Mouse (Mus musculus) frontal cortex, postnatal 14 days (tissue): Measurements from ENCODE around the gene Bex6.

ENCODE experiments used
- DNase-seq, 2 experiments: peaks; one replicate each; pipeline ENCODE4 v3.0.0; 2022; ENCODE audit warnings: low spot score in 2 of 2

The Bex6 gene

DNA sequence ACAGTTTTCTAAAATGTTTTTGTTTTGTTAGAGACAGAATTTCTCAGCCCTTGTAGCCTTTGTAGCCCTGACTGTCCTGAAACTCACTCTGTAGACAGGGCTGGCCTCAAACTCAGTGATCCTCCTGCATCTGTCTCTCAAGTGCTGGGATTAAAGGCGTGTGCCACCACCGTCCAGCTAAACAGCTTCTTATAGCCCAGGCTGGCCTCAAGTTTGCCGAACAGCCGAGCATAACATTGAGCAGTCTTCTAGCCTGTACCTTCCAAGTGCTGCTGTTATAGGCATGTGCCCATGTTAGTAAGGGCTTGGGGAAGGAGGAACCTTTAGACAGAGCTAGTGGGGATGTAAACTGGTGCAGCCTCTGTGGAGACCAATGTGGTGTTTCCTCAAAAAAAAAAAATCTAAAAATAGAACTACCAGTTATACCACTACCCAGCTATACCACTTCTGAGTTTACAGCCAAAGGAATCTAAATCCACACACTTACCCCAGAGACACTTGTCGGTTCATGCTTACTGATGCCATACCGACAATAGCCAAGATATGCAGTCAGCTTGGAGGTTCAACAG is at the start of gene Bex6:
Gene Bex6 (plus strand): TSS at position 491 of the 569 bp plus-strand sequence.
- DNase-seq = no peak

DNA sequence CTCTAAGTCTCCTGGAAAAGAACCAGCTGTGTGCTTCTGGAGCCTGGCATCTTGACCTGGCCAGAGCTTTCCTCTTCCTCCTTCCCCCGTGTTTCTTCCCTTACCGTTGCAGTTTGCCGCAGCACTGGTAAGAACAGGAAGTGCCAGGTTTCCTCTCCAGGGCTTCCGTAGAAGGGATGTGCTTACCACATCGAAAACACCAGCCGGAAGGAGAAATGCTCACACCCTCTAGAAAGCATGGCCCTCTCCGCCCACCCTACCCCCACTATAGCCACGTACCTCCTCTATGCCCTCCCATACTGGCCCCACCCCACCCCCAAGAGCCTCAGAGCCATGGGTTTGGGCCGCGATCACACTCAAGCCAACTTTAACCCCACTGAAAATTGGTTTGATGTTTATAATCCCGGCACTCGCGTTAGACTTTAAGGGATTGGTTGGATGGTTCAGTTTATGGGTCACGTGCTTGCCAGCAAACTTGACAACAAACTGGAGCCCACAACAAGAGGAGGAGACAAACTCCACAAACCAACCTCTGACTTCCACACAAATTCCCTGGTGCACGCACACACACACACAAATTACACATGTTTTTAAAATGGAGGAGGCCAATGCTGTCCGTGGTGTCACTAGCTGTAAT is 49.3 kb upstream of the Bex6 start:
- DNase-seq = no peak

DNA sequence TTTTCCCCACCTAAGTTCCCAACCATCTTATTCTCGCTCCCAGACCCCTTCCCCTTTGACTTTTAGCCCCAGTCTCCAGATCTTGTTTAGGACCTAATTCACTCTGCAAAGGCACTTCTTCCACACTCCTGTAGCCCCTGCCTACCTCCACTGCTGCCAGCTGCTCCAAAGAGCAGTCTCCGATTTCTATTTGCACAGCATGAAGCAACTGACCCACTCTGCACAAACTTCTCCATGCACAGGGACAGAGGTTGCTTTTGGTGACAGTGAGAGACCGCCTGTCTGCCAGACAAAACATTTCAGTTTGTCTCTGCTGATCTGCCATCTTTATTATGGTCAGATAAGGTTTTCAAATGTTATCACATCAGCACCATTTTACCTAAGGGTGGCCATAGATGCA is 46.5 kb upstream of the Bex6 start:
- DNase-seq = no peak

DNA sequence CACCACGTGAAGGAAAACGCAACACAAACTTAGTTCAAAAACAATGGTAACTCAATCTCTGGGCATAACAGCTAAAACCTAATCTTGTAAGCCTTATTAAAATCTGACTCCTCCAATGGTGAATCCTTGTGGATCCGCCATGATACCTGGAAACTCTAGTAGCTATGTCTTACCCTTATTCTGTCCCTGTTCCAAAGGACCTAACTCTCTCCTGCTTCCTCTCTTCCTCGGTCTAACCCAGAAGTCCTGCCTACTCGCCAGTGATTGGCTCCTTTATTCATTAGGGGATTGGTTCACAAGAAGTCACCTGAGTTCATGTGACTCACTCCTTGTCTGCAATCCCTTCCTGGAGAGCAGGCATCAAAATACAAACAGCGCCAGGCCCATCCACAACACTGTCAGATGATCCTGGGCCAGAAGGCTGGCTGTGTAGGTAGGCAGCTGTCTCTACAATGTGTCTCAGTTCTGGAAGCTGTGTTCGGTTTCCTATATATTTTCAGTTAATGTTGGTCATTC is 43.7 kb upstream of the Bex6 start:
- no peak for DNase-seq

DNA sequence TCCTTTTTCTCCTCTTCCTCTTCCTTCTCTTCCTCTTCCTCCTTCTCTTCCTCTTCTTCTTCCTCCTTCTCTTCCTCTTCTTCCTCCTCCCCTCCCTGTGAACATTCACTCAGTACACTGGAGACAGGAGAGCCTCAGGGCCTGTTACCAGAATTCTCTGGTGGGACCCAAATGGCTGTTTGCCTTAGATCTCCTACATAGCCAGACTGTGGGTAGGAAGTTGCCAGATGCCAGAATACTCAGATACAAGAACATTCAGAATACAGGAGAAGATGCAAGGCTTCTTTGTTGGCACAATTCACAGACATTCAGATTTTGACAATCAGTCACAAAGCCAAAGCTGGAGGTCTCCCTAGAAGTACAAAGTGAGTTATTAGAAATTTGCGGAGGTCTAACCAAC is 40.7 kb upstream of the Bex6 start:
- no peak for DNase-seq

DNA sequence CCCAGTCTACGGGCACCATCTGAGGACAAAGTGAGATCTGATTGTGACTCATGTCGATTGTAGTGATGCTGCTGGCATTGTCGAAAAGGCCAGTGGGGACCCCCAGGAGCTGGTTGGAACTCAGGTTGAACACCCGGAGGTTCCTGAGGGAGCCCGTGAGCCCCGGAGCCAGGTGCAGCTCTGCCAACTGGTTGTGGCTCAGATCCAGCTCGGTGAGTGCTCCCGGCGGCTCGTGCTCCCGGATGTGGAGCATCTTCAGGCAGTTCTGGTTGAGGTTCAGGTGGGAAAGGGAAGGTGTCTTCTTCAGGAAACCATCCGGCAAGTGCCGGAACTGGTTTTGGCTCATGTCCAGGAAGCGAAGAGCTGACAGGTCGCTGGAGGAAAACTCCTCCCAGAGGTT is 35.9 kb upstream of the Bex6 start:
- no peak for DNase-seq

DNA sequence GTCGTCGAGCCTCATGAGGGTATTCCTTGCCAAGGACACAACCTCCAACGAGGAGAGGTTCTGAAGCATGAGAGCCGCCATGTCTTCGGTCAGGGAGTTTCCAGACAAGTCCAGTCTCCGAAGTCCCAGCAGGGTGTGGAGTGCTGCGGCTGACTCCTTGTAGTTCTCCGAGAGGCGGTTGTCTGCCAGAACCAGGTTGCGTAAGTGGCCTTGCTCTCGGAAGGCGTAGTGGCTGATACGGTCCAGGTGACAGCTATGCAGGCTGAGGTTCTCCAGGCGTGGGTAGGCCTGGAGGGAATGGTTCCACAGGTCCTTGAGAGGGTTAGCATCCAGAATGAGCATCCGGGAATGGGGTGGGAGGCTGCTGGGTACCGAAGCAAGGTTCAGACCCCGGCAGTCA is 35.0 kb upstream of the Bex6 start:
- no peak for DNase-seq

DNA sequence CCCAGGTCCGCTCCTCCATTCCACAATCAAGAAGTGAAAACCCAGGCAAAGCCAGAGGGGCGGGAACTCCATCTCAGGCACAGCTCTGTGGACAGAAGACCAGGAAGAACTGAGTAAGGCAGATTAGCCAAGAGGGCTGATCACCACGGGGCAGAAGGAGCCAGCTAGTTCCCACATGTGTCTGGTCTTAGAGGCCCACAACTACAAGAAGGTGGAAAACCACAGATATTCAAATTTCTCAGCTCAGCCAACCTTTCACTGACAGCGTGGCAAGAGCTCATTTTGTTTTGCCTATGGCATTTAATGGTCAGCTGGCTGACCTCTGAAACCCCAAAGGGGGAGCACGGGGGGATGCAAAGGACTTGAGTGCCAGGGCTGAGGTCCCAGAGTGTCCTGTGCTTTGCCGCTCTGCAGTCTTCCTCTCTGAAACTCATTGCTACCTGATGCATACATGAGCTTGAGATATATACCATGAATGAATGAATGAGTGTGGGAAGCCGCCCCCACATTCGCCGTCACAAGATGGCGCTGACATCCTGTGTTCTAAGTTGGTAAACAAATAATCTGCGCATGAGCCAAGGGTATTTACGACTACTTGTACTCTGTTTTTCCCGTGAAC is 31.9 kb upstream of the Bex6 start:
- DNase-seq = no peak

DNA sequence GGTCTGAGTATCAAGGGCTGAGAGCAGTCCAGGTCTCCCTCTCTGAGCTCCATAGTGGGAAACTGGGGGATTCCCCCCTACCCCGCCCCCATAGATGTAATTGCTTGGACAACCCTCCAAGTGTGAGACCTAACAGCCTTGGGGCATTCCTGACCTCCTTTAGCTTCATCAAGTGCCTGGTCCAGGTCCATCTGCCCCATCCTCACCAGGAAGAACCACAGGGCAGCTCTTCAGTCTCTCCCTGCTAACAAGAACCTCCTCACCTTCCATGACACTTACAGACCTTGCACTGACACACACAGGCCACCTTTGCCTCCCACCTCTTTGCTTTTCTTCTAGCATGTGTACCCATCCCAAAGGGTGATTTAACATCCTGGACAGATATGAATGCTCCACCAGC is 25.6 kb upstream of the Bex6 start:
- DNase-seq = no peak

DNA sequence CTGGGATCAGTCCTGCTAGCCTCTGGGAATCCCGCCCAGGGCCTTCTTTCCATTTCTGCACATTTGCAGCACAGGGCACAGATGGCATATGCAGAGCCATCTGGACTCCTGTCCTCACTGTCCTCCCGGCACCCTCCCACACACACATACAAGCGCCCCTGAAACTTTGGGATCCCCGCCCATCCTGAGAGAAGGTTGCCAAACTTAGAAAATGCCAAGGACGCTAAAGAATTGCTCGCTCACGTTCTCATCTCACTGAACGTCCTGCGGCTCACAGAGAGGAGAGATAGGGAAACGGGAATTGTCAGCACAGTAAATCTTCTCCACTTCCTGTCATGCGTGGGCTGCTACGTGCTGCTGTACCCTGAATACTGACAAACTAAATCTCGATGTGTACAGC is 25.2 kb upstream of the Bex6 start:
- DNase-seq = peak; percentile 61 to 76

DNA sequence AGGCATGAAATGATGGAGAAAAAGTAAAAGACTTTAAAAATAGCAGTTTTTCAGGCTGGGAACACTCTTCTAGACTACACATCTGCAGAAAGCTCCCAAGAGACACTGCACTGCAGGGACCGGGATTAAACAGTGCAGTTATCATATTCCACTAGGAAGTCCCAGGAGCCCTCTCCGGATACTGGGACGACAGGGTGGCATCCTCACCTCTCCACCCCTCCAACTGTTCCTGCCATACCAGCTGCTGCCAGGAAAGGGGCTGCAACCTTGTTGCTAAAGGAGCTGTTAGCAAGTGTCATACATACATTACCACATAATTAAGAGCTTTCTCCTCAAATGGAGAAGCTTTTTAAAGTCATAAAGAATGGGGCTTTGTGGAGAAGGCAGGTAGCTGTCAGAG is 22.9 kb upstream of the Bex6 start:
- DNase-seq = no peak

DNA sequence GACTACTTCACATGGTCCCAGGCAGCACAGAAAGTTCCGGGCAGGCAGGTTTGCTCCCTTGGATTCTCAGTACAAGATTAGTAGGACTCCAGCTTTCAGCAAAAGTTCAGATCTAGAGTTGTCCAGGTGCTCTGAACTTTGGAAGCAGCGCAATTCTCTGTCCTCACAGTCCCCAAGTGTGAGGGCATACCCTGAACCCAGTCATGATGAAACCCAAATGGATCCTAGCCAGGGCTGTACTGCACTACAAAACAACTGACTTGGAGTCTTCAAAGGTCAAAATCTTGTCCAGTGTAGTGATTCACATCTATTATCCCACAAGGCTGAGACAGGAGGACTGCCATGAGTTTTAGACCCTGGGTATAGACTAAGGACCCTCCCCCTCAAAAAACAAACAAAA is 22.3 kb upstream of the Bex6 start:
- no peak for DNase-seq

DNA sequence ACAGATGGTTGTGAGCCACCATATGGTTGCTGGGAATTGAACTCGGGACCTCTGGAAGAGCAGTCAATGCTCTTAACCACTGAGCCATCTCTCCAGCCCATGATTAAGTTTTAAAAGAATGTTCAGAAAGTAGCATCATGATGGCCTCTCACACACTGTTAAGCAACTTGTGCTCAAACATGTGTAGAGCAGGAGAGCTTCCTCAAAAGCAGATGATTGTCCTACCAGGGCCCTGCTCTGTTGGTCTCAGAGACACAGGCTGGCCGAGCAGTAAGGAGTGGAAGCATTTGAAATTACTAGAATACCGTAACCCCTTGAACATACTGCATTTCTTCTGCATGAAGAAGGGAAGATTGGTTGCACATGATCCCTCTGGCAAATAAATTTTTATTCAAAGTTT is 20.7 kb upstream of the Bex6 start:
- no peak for DNase-seq

DNA sequence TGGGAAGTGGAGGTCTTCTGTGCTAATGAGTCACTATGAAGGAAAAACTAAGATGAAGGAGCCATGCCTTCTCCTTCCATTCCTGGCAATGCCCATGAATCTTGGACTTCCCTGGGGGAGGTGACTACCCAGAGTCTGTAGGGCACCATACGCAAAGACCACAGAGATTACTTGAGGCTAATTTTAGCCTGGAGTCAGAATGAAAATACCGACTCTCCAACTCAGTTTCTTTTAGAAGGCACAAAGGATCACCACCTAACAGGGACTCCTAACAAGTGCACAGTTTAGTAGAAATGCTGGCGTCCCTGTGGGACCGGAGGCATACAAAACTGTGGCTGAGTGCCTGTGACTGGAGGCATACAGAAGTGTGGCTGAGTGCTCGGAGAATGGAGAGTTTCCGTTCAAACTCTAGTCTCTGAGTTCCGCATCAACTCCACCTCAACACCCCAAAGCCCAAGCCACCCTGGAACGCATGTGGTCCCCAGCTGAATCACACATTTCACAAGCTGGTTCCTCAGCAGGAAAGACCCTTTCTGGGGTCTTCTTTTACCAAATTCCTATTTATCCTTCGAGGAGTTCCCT is 18.8 kb upstream of the Bex6 start:
- no peak for DNase-seq

DNA sequence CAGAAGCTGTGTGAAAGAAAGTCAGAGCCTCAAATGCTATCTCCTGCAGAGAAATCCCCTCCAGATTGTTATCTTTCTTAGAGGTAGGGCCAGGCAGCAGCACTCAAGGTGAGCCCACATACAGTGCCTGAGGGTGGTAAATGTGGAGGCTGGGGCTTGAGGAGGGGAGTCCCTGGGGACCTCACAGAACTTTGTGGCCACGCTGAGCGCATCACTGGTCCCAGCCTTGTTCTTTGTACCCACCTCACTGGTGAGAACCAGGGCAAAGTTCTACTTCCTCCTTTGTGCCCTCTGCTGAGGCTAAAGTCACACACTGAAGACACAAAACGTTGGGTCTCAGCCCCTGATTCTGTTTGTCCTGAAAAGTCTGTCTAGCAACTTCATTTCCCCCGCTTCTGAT is 16.2 kb upstream of the Bex6 start:
- DNase-seq = no peak

DNA sequence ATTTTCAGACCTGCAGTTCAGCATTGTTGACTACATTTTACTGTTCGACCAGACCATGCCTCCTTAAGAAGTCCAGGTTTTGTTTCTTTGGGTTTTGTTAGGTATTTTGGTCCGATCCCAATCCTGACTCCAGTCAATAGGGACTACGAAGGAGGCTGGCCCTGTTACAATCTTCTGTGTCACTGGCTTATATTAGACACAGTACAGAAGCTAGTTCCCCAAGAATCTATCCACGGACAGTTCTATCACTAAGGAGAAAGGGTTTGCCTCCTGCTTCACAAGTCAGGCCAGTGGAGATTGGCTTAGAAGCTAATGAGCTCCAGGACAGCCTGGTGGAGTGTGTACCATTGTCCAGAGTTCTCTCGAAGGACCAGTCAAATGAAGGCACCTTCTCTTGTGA is 15.7 kb upstream of the Bex6 start:
- no peak for DNase-seq

DNA sequence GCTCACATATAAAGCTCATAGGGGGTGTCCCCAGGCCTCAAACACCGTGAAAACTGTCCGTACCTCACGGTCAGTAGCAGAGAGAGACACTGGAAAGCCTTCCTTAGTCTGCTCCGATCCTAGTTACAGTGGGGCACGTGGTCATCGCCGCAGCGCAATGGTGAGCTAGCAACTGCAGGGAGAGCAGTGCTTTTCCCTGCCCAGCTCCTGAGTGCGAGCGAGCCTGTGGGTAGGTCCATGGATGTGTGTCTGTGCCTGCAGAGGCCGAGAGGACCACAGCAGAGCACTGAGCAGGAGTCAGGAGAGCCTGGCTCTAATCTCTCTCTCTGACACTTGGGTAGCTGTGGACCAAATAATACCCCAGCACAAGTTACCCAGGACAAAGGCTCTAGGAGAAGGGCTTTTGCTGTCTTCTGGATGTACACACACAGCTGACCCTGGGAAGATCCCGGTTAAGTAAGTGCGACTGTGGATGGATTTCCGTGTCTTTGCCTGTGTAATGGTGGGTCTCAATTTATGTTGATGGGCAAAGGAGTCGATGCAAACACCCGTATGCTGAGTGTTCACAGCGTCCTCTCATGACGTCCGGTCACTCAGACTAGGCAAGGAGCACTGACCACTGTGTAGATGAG is 15.1 kb upstream of the Bex6 start:
- DNase-seq = no peak

DNA sequence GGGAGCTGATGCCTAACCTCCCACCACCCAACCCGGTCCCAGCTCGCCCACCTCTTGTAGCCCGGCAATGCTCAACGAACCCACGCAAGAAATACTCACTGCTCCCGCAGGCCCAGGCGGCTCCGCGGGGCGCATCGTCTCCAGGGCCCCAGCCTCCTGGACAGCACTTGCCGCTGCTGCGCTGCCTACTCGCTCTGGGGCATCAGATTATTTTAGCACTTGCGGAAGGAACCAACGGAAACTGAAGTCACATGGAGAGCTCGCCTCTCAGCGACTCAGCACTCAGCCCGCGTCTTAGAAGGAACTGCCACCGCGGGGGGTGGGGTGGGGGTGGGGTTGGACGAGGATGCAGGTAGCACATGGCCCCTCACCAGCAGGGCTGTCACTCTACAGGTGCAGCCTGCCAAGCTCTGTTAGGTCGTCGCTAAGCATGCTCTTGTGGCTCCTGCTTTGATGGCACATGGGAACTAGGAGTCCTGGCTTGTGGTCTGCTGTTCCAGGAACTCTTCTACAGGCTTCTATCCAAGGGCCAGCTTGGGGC is 14.3 kb upstream of the Bex6 start, which contains the start of gene Nrros:
Gene Nrros (minus strand): TSS at position 314 of the 541 bp plus-strand sequence.
- DNase-seq = peak; percentile 42

DNA sequence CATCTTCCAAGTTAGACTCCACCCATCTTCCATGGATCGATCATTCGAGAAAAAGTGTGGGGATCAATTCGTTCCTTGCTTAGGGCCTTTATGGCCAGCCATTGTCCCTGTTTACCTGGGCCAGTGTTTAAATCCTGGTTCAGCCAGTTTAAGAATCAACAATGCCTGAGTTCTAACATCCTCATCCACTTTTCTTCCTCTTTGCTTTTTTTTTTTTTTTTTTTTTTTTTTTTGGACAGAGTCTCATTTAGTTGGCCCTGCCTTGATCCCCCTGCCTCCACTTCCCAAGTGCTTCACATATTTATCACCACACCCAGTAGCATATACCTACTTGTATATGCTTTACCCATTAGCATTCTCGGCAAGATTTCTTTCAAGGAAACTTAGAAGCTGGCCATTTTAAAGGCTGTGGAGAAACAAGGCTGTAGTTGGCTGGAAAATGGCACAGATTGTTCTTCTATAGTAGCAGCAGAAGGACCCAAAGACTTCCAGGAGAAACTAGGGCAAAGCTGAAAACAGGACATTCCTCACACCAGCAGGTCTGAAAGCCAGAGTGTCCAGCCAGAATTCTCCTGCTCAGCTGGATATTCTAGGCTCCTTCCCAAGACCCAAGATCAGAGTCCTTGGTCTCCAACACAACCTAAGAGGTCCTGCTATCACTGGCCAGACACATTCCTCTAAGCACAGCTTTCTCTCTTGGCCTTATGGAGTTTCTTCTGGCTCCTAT is 11.6 kb upstream of the Bex6 start:
- DNase-seq = no peak

DNA sequence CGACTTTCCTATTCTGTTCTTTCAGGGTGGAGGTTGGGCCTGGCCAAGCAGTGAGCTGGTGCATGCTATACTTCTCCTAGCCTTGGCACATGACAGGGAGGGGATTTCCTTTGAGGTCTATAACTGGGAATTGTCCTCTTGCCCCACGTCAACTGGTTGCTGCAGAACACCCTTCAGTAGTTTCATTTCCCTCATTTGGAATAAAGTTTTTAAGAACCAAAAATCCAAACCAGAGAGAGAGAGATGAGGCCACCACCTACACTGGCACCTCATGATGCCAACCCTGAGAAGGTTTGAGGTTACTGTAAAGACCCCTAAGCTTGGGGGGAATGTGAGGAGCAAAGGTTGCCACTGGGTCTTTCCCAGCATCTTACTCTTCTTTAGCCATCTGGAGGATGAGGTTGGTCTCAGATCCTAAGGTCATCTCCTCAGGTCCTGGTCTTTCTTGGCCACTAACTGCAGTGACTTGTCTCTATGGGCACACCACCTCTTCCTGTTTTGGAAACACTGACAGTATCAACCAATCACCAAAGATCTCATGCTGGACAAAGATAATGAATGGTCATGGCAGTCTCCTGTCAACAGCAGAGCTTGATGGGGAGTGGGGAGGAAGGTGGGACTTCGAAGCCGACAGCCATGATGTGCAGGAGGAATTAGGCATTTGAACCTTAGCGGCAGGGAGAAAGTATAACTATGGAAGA is 8.4 kb upstream of the Bex6 start:
- DNase-seq = no peak

DNA sequence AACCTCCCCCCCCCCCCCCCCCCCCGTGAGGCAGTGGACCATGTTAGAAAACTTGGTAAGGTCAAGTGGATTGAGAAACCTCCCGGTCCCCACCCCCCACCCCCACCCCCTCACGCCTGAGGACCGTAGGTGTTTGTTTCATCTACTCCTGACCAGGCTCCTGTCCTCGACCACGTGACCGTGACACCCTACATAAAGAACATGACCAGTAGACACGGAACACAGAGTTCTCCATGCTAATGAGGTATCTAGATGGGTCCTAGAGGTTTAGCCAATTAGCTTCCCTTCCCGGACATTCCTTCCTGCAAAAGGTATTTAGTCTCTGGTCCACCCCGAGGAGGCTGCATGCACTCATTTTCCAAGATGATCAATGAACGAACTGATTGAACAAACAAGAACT is 6.2 kb upstream of the Bex6 start:
- no peak for DNase-seq
